Mouse (Mus musculus): ENCODE measurements around the gene Ranbp9. TPM values are rescaled to one million over a fixed set of nuclear protein-coding genes. Genes with fewer than 3 reads are reported as not detected.

The Ranbp9 gene
- polyA plus RNA-seq, 1 experiment, result 15.7 TPM

DNA sequence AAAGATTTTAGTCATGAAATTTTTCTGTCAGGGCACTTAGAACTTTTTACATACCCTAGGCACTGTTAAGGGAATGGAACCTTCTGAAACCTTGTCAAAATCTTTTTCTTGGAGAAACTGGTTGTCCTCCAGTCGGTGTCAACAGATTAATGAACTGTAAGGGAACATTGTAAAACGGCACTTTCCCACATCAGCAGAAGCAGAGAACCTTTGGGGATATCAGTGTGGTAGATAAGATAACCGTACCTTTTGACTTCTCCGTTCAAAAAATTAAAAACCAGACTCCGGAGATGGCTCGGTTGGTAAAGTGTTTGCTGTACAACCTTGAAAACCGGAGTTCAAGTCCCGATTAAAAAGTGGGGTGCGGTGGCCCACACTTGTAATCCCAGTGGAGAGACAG lies 1.7 kb upstream of the Ranbp9 start:
- H3K27me3 ChIP-seq (ENCODE audit: control insufficient read depth, insufficient read depth, low read length), result no peaks in the 10 kb centered on the region
- H3K27ac ChIP-seq (ENCODE audit: insufficient read depth, low read length), result no peak overlapping the region
- H3K4me3 ChIP-seq (ENCODE audit: extremely low read depth, insufficient read depth, insufficient read length), result no peak overlapping the region
- no peaks in the 10 kb centered on the region for H3K36me3 ChIP-seq (ENCODE audit: control insufficient read depth, insufficient read depth, low read length)
- H3K4me1 ChIP-seq (ENCODE audit: control insufficient read depth, insufficient read depth, insufficient read length), result peaks cover 3% of the 10 kb centered on the region; the same call in 1 of the 2 replicates
- WGBS, result 84% methylated on average over 9 of the region's 9 CpGs
- no peak for DNase-seq (ENCODE audit: low read depth in 1 of 2, low spot score in 2 of 2)
- TF ChIP-seq POLR2A (IDR thresholded peaks at IDR 0.05; ENCODE audit: low read depth, low read length) (no peak), CTCF (IDR thresholded peaks at IDR 0.05; ENCODE audit: extremely low read depth, insufficient read depth, insufficient read length, insufficient replicate concordance) (no peak)

DNA sequence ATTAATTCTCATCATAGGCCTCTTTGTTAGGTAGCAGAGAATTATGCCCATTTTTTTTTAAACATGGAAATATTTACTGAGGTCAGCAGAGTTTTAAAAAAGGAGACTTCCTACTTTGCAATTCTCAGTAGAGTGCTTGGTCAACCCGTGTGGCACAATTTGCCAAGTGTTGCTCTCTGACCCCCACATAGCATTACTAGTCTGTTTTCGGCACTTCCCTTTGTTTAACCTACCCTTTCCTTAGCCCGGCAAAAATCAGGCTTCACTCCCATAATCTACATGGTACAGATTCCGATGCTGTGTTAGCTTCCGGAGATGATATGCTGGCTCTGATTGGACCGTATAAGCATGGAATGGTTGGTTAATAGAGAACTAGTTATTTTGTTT lies 770 bp upstream of the Ranbp9 start:
- TF ChIP-seq POLR2A (IDR thresholded peaks at IDR 0.05; ENCODE audit: low read depth, low read length), result no peak
- TF ChIP-seq CTCF (IDR thresholded peaks at IDR 0.05; ENCODE audit: extremely low read depth, insufficient read depth, insufficient read length, insufficient replicate concordance), result no peak
- H3K27ac ChIP-seq (ENCODE audit: insufficient read depth, low read length), result peak overlapping the region; percentile 100; the same call in 1 of the 2 replicates
- H3K4me1 ChIP-seq (ENCODE audit: control insufficient read depth, insufficient read depth, insufficient read length), result peaks cover 4% of the 10 kb centered on the region; the same call in 1 of the 2 replicates
- H3K36me3 ChIP-seq (ENCODE audit: control insufficient read depth, insufficient read depth, low read length), result no peaks in the 10 kb centered on the region
- 51% methylated on average over 6 of the region's 6 CpGs for WGBS
- no peaks in the 10 kb centered on the region for H3K27me3 ChIP-seq (ENCODE audit: control insufficient read depth, insufficient read depth, low read length)
- peak overlapping the region; percentile 78 for H3K4me3 ChIP-seq (ENCODE audit: extremely low read depth, insufficient read depth, insufficient read length)
- DNase-seq (ENCODE audit: low read depth in 1 of 2, low spot score in 2 of 2), result no peak

DNA sequence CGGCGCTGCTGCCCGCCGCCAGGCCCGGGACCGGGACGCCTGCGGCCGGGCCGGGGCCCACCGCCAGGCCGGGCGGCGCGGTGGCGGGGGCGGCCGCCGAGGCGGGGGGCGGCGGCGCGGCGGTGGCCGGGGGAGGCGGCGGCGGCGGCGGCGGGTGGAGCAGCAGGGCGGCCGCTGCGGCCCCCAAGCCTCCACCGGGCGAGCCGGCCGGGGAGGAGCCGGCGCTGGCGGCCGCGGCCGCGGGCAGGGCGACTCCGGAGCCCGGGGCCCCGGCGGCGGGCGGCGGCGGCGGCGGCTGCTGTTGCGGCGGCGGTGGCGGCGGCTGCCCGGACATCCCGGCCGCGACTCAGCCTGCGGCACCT lies 506 bp downstream of the Ranbp9 start:
- TF ChIP-seq POLR2A (IDR thresholded peaks at IDR 0.05; ENCODE audit: low read depth, low read length) (no peak), CTCF (IDR thresholded peaks at IDR 0.05; ENCODE audit: extremely low read depth, insufficient read depth, insufficient read length, insufficient replicate concordance) (no peak)
- Histone ChIP-seq H3K4me3 (ENCODE audit: extremely low read depth, insufficient read depth, insufficient read length) (peak overlapping the region; percentile 100), H3K27ac (ENCODE audit: insufficient read depth, low read length) (peak overlapping the region; percentile 100), H3K27me3 (ENCODE audit: control insufficient read depth, insufficient read depth, low read length) (no peaks in the 10 kb centered on the region), H3K4me1 (ENCODE audit: control insufficient read depth, insufficient read depth, insufficient read length) (peaks cover 4% of the 10 kb centered on the region; the same call in 1 of the 2 replicates), H3K36me3 (ENCODE audit: control insufficient read depth, insufficient read depth, low read length) (no peaks in the 10 kb centered on the region)
- 20% methylated on average over 59 of the region's 67 CpGs for WGBS
- no peak for DNase-seq (ENCODE audit: low read depth in 1 of 2, low spot score in 2 of 2)

DNA sequence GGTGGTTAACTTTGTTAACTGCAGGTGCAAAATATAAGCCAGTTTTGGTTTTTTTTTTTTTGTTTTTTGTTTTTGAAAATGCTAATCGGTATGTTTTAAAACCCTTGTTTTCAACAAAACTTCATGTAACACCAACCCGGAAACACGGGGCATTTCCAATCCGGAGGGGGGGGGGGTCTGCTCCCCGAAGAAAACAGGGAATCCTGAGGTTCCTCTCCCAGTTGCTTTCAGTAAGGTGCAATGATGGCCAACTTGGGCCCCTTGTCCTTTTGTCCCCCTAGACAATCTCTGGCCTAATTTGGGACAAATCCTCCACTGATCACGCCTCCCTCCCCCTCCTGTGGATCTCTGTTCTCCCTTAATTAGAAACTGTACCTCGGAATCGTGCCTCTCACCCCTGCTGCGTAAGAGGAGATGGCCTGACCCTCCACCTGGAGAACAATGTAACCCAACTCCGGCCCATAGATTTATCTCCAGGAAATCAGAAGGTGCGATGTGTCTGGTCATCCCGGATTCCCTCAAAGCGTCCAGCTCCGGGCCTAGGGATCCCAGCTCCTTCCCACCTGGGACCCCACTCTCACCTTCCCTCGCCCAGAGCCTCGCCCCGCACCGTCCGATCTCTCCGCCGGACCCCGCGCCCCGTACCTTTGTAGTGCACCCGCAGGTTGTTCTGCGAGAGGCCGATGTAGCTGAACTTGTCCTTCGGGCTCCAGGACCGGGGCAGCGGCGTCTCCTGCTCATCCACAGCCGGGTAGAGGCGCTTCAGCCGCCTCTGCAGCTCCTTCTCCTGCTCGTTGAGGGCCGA lies 1.1 kb downstream of the Ranbp9 start:
- WGBS, result under 1% methylated on average over 36 of the region's 36 CpGs
- Histone ChIP-seq H3K27ac (ENCODE audit: insufficient read depth, low read length) (peak overlapping the region; percentile 80), H3K27me3 (ENCODE audit: control insufficient read depth, insufficient read depth, low read length) (no peaks in the 10 kb centered on the region), H3K36me3 (ENCODE audit: control insufficient read depth, insufficient read depth, low read length) (no peaks in the 10 kb centered on the region), H3K4me3 (ENCODE audit: extremely low read depth, insufficient read depth, insufficient read length) (peak overlapping the region; percentile 94), H3K4me1 (ENCODE audit: control insufficient read depth, insufficient read depth, insufficient read length) (peaks cover 6% of the 10 kb centered on the region; the same call in 1 of the 2 replicates)
- peak in 1 of 2 experiments; percentile 18 for DNase-seq (ENCODE audit: low read depth in 1 of 2, low spot score in 2 of 2)
- no peak for TF ChIP-seq POLR2A (IDR thresholded peaks at IDR 0.05; ENCODE audit: low read depth, low read length)

DNA sequence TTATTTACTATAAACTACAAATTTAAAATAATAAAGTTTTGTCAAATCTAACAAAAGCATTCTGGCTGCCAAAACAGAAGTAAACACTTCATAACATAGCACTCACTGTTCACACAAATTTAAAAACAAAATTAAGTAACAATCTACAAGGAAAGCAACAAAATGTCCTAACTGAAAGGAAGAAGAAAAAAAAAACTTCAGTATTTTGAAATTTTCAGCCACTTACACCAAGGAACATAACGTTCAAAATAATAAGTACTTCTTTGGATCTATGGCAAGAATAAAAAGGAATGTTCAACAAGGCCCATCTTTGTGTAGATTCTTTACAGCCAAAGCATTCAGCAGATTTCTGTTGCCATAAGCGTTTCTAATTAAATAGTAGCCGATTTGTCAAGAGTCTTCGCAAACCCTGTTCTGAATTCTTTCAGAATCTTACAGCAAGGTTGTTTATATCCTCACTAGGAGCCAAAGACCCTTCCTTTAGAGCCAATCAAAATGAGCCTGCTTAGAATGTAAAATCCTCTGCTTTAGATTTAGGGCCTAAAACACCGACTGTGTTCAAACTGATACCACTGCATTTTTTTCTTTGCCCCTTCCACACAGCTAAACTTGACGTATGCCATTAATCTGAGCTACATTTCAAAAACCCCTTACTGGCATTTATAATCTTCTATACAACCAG lies 1.9 kb downstream of the Ranbp9 start:
- WGBS, result 5% methylated on average over 6 of the region's 6 CpGs
- Histone ChIP-seq H3K27ac (ENCODE audit: insufficient read depth, low read length) (no peak overlapping the region), H3K4me3 (ENCODE audit: extremely low read depth, insufficient read depth, insufficient read length) (peak overlapping the region; percentile 94), H3K36me3 (ENCODE audit: control insufficient read depth, insufficient read depth, low read length) (no peaks in the 10 kb centered on the region), H3K27me3 (ENCODE audit: control insufficient read depth, insufficient read depth, low read length) (no peaks in the 10 kb centered on the region), H3K4me1 (ENCODE audit: control insufficient read depth, insufficient read depth, insufficient read length) (peaks cover 6% of the 10 kb centered on the region; the same call in 1 of the 2 replicates)
- no peak for TF ChIP-seq CTCF (IDR thresholded peaks at IDR 0.05; ENCODE audit: extremely low read depth, insufficient read depth, insufficient read length, insufficient replicate concordance)
- TF ChIP-seq POLR2A (IDR thresholded peaks at IDR 0.05; ENCODE audit: low read depth, low read length), result no peak
- no peak for DNase-seq (ENCODE audit: low read depth in 1 of 2, low spot score in 2 of 2)

DNA sequence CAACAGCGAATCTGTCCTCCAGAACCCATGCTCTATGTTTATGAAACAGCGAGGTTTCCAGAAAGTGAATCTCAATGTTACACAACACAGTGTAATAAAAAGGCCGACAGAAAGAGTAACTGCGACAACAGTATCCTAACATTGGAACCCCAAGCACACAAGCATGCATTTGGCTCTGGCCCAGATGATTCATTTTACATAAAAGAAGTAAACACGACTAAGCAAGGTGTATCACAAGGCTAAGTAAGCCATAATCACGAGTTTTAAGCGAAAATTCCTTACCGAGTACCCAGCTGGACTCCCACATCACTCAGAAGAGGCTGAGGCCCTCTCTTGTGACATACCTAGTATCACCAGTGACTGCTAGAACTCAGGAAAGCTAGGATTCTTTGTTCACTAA lies 2.5 kb downstream of the Ranbp9 start:
- DNase-seq (ENCODE audit: low read depth in 1 of 2, low spot score in 2 of 2), result no peak
- Histone ChIP-seq H3K36me3 (ENCODE audit: control insufficient read depth, insufficient read depth, low read length) (no peaks in the 10 kb centered on the region), H3K27ac (ENCODE audit: insufficient read depth, low read length) (0 out of 2 replicates have a peak overlapping the region, but pooled peaks have one; percentile 8), H3K27me3 (ENCODE audit: control insufficient read depth, insufficient read depth, low read length) (no peaks in the 10 kb centered on the region), H3K4me1 (ENCODE audit: control insufficient read depth, insufficient read depth, insufficient read length) (peaks cover 9% of the 10 kb centered on the region; the same call in 1 of the 2 replicates), H3K4me3 (ENCODE audit: extremely low read depth, insufficient read depth, insufficient read length) (peak overlapping the region; percentile 41)
- 12% methylated on average over 8 of the region's 8 CpGs for WGBS
- TF ChIP-seq POLR2A (IDR thresholded peaks at IDR 0.05; ENCODE audit: low read depth, low read length), result no peak
- no peak for TF ChIP-seq CTCF (IDR thresholded peaks at IDR 0.05; ENCODE audit: extremely low read depth, insufficient read depth, insufficient read length, insufficient replicate concordance)
